Mouse (Mus musculus) kidney, embryonic 14.5 days (tissue): ENCODE results near the gene Pkmyt1. TPM values are rescaled to one million over a fixed set of nuclear protein-coding genes. Genes with fewer than 3 reads are reported as not detected.

Source experiments
- ATAC-seq: fragments of 200-750 bp; cut with Nextera tagmentation; 2 replicates; pipeline ENCODE4 v1.8.0; 2017; ENCODE audit warnings: moderate number of reproducible peaks, mild to moderate bottlenecking, moderate TSS enrichment, moderate library complexity; ENCODE audit not compliant: low FRiP score, low TSS enrichment
- H3K27ac ChIP-seq: fragments of 300-500 bp; sonication (generic); 2 replicates; pipeline ENCODE4 v1.5.1; 2014; ENCODE audit warnings: low read depth, mild to moderate bottlenecking, low read length, moderate library complexity, mixed read lengths
- H3K27me3 ChIP-seq: fragments of 300-500 bp; sonication (generic); 2 replicates; pipeline ENCODE4 v1.6.1; 2014; ENCODE audit warnings: mild to moderate bottlenecking, low read length; ENCODE audit not compliant: control insufficient read depth, insufficient read depth
- H3K36me3 ChIP-seq: fragments of 300-500 bp; sonication (generic); 2 replicates; pipeline ENCODE4 v1.6.1; 2014; ENCODE audit warnings: low read length, mixed read lengths; ENCODE audit not compliant: control insufficient read depth, insufficient read depth
- H3K4me1 ChIP-seq: fragments of 300-500 bp; sonication (generic); 2 replicates; pipeline ENCODE4 v1.6.1; 2014; ENCODE audit warnings: low read length, mixed read lengths; ENCODE audit not compliant: control insufficient read depth, insufficient read depth
- H3K4me2 ChIP-seq: fragments of 300-500 bp; sonication (generic); replicated peaks from 2 replicates; pipeline ENCODE4 v1.6.1; 2014; ENCODE audit warnings: low read depth, mild to moderate bottlenecking, low read length
- H3K4me3 ChIP-seq: fragments of 300-500 bp; sonication (generic); 2 replicates; pipeline ENCODE4 v1.5.1; 2014; ENCODE audit warnings: mild to moderate bottlenecking, low read length
- H3K9ac ChIP-seq: fragments of 300-500 bp; sonication (generic); 2 replicates; pipeline ENCODE4 v1.6.1; 2014; ENCODE audit warnings: low read depth, mild to moderate bottlenecking, low read length, moderate library complexity
- H3K9me3 ChIP-seq: fragments of 300-500 bp; sonication (generic); 2 replicates; pipeline ENCODE4 v1.6.1; 2016; ENCODE audit warnings: low read length; ENCODE audit not compliant: control insufficient read depth
- WGBS: fragments of 180-500 bp; shearing (Covaris S2); extraction: QIAGEN DNeasy Blood & Tissue Kit; methylation state at CpG from one replicate; pipeline ENCODE4 v1.1.7; 2014; 5-methylcytosine and 5-hydroxymethylcytosine counted together
- polyA plus RNA-seq: library from polyadenylated mRNA; unstranded; fragments of >200 nt; fragmentation: Nextera tagmentation; extraction: Ambion mirVana; gene quantifications from 2 replicates; pipeline ENCODE4 v1.2.1, GENCODE M21; 2014

The Pkmyt1 gene
- polyA plus RNA-seq, 1 experiment from 2014 or later: 56.4 TPM

DNA sequence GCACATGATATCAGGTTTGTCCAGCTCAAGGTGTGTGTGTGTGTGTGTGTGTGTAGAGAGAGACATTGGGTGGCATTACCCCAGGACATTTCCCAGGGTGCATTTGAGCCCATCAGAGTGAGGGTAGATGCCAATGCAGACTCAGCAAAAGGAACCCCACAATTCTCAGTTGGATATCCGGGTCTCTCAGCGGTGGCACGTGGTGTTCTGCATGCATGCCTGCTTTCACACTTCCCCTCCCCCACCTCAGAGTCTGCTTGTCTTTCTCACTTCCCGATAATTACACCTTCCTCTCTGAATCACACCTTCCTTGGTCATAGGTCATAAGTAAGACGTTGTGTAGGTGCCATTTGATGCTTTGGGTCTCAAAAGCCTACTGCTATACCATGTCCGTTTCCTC lies 21.9 kb downstream of the Pkmyt1 start:
- peaks cover 25% of the 10 kb centered on the region for H3K4me1 ChIP-seq
- H3K9me3 ChIP-seq: no peaks in the 10 kb centered on the region
- H3K4me3 ChIP-seq: no peak overlapping the region
- no peak overlapping the region for H3K4me2 ChIP-seq
- no peak overlapping the region for H3K27ac ChIP-seq
- no peak overlapping the region for H3K9ac ChIP-seq
- ATAC-seq: no peak
- 24% methylated on average over 6 of the region's 6 CpGs for WGBS
- peaks cover 14% of the 10 kb centered on the region for H3K36me3 ChIP-seq
- peaks cover 31% of the 10 kb centered on the region for H3K27me3 ChIP-seq

DNA sequence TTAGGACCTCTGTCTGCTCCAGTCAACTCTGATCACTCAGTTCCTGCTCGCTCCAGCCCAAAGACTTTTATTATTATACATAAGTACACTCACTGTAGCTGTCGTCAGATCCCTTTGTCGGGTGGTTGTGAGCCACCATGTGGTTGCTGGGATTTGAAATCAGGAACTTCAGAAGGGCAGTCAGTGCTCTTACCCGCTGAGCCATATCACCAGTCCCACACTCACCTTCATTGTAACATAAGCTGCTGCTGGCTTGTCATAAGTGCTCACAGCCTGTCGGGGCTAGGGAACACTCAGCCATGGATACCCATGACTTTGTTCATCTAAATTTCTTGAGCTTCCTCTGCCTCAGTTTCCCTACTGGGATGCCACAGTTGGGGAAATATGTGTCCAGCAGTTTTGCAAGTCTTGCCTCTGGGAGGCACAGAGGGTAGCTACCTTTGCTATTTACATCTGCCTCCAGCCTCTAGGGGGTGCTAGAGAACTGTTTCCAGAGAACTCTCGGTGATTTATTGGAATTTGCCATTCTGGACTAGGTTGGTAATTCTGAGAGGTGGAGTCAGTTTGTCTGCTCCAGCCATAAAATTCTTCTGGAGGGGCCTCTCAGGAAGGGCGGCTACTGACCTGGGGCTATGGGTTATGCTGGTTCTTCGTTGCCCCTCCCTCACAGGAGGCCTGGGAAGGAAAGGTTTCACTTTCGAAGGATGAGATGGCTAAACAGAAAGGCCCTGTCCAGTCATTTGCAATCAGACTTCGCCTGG lies 22.7 kb downstream of the Pkmyt1 start:
- Histone ChIP-seq H3K36me3 (peaks cover 22% of the 10 kb centered on the region), H3K9ac (no peak overlapping the region), H3K4me3 (peak overlapping the region; percentile 14; the same call in 1 of the 2 replicates), H3K4me2 (peak overlapping the region; percentile 26; the same call in 1 of the 2 replicates), H3K9me3 (no peaks in the 10 kb centered on the region), H3K4me1 (peaks cover 25% of the 10 kb centered on the region), H3K27ac (no peak overlapping the region), H3K27me3 (peaks cover 23% of the 10 kb centered on the region)
- WGBS: 30% methylated on average over 10 of the region's 10 CpGs
- ATAC-seq: 0 out of 2 replicates have a peak, but pooled peaks have one; percentile 17

DNA sequence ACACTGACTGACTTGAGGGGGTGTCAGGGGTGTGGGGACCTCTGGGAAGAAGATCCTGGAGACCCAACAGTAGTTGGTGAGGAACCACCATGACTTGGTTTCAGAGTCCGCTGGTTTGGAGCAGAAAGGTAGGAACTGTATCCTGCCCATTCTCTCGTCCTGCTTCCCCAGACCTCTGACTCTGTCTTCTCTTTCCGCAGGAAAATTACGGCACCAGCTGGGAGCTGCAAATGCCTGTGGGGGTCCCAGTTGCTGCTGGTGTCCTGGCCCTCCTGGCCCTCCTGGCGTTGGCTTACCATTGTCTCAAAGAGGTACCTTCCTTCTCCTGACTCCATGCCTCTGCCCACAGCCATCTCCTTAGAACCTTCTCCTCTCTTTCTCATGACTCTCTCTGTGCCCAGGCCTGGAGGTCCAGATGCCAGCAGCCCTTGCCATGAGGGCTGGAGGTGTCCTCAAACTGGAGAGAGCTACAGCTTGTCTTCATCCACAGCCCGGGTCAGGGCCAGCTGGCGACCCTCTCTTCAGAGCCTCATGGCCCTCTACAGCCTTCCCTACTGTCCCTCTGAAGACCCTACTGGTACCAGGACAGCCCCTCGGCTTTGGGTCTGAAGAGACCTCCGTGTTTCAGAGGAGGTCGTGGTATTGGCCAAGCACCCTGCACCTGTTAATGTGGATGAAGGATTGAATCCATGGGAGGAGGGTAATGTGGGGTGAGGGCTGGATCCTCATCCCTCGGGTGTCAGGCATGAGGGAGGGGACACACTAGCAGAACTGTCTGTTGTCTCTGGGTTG lies 23.5 kb downstream of the Pkmyt1 start:
- H3K27ac ChIP-seq: no peak overlapping the region
- H3K4me1 ChIP-seq: peaks cover 23% of the 10 kb centered on the region
- H3K9ac ChIP-seq: no peak overlapping the region
- peaks cover 23% of the 10 kb centered on the region for H3K36me3 ChIP-seq
- peak overlapping the region; percentile 26; the same call in 1 of the 2 replicates for H3K4me2 ChIP-seq
- H3K27me3 ChIP-seq: peaks cover 15% of the 10 kb centered on the region
- no peaks in the 10 kb centered on the region for H3K9me3 ChIP-seq
- 83% methylated on average over 11 of the region's 11 CpGs for WGBS
- H3K4me3 ChIP-seq: peak overlapping the region; percentile 14; the same call in 1 of the 2 replicates
- no peak for ATAC-seq

DNA sequence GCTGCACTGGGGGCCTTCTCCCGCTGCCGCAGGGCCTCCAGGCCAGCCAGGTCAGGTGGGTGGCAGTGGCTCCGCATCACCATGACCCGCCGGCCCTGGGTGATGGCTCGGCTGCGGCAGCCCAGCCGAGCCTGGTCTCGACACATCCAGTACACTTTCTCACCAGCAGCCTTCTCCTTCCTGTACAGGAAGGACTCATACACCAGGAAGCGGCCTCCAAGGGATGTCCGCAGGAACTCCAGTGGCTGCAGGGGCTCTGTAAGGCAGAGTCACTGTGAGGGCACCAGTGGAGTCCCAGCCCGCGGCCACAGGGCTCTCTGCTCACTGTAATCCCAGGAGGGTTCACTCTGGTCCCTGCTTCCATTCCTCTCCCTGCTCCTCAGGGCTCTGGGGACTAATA lies 29.6 kb downstream of the Pkmyt1 start:
- Histone ChIP-seq H3K4me2 (no peak overlapping the region; the same call in 1 of the 2 replicates), H3K4me1 (no peaks in the 10 kb centered on the region), H3K4me3 (no peak overlapping the region), H3K36me3 (peaks cover 72% of the 10 kb centered on the region), H3K27me3 (no peaks in the 10 kb centered on the region), H3K9ac (no peak overlapping the region), H3K9me3 (no peaks in the 10 kb centered on the region), H3K27ac (peak overlapping the region; percentile 24; the same call in 1 of the 2 replicates)
- WGBS: 88% methylated on average over 13 of the region's 13 CpGs
- peak; percentile 48; the same call in 1 of the 2 replicates for ATAC-seq

DNA sequence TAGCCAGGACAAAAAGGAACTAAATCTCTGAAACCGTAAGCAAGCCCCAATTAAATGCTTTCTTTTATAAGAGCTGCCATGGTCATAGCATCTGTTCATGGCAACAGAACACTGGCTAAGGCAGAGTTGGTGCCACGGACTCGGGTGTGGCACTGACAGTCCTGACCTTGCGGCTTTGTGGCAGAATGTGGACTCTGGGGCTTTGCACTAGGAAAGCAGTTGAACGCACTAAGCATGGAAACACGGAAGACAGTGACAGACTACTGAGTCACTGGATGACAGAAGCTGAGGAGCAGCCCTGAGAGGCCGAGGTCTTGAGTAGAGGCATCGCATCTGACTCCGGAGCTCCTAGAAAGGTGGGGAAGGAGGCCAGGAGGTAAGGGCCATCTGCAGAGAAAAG lies 31.4 kb downstream of the Pkmyt1 start:
- Histone ChIP-seq H3K27me3 (no peaks in the 10 kb centered on the region), H3K36me3 (peaks cover 81% of the 10 kb centered on the region), H3K9ac (no peak overlapping the region), H3K4me3 (no peak overlapping the region), H3K27ac (no peak overlapping the region), H3K9me3 (no peaks in the 10 kb centered on the region), H3K4me2 (no peak overlapping the region), H3K4me1 (no peaks in the 10 kb centered on the region)
- no peak for ATAC-seq
- 93% methylated on average over 9 of the region's 9 CpGs for WGBS

DNA sequence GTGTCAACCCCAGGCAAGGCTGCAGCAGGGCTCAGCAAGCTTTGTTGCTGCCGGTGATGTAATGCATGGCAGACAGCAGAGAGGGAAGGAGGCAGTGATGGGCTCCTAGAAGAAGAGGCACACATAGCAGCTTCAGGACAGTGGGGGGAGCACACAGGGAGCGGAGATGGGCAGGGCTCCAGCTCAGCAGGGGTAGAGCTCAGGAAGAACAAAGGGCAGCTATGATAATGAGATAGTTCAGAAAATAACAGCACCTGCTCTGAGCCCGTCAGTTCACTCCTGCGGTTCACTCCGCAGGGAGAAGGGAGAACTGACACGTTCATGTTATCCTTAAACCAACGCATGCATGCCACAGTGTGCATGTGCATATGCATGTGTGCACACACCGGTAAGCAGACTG lies 32.7 kb downstream of the Pkmyt1 start:
- H3K36me3 ChIP-seq: peaks cover 72% of the 10 kb centered on the region
- H3K27me3 ChIP-seq: no peaks in the 10 kb centered on the region
- no peaks in the 10 kb centered on the region for H3K4me1 ChIP-seq
- 84% methylated on average over 8 of the region's 8 CpGs for WGBS
- H3K9ac ChIP-seq: no peak overlapping the region
- no peak for ATAC-seq
- no peak overlapping the region for H3K4me3 ChIP-seq
- no peak overlapping the region for H3K27ac ChIP-seq
- no peak overlapping the region for H3K4me2 ChIP-seq
- H3K9me3 ChIP-seq: no peaks in the 10 kb centered on the region

DNA sequence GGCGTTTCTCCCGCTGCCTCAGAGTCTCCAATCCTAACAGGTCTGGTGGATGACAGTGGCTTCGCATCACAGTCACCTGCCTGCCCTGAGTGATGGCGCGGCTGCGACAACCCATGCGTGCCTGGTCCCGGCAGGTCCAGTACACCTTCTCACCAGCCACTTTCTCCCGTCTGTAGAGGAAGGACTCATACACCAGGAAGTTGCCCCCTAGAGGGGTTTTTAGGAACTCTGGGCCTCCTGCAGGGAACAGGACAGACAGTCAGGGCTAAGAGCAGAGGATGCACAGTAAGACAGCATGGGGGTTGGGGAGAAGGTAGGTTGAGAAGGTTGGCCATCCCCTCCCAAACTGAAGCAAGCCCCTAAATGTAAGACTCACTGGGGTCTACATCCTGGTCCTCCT lies 34.1 kb downstream of the Pkmyt1 start:
- no peak overlapping the region for H3K9ac ChIP-seq
- no peak overlapping the region for H3K4me2 ChIP-seq
- no peak overlapping the region for H3K4me3 ChIP-seq
- H3K27ac ChIP-seq: no peak overlapping the region
- ATAC-seq: no peak
- peaks cover 70% of the 10 kb centered on the region for H3K36me3 ChIP-seq
- no peaks in the 10 kb centered on the region for H3K4me1 ChIP-seq
- WGBS: 94% methylated on average over 9 of the region's 9 CpGs
- H3K9me3 ChIP-seq: no peaks in the 10 kb centered on the region
- no peaks in the 10 kb centered on the region for H3K27me3 ChIP-seq

DNA sequence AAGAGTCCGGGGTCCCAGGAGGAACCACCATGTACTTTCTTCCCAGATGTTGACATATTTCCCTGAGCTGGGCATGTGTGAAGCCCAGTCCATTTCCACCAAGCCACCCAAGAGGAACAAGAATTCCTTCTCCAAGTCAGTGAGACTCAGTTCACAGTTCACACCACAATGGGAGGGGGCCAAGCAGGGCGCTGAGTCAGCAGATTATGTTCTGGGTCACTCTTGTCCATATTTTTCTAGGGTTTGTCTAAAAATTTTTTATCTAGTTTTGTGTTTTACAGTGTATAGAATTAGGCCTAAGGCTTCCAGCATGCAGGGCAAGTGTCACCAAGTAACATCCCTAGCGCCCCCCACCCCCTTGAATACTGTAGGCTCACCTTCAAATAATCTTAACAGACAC lies 35.0 kb downstream of the Pkmyt1 start:
- Histone ChIP-seq H3K4me3 (no peak overlapping the region), H3K27ac (no peak overlapping the region), H3K27me3 (no peaks in the 10 kb centered on the region), H3K4me1 (no peaks in the 10 kb centered on the region), H3K36me3 (peaks cover 61% of the 10 kb centered on the region), H3K9ac (no peak overlapping the region), H3K9me3 (no peaks in the 10 kb centered on the region), H3K4me2 (no peak overlapping the region)
- ATAC-seq: no peak
- WGBS: 100% methylated on average over 3 of the region's 3 CpGs

DNA sequence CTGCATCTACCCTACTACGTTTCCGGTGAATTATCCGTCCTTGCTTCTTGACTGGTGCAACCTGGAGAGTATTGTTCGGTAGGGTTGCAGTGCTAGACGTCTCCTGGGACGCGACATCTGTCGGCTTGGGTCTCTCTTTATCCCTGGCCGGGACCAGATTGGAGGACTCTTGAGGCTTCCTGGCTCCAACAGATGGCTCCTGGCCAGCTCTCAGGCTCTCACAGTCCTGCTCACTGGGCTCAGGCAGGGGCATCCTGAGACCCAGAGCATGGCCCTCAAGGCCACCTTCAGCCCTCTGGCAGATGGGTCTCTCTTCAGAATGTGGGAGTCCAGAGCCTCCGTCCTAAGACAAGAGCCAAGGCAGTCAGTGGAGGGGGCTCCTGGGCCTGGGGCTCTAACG lies 36.8 kb downstream of the Pkmyt1 start:
- no peaks in the 10 kb centered on the region for H3K4me1 ChIP-seq
- H3K4me2 ChIP-seq: no peak overlapping the region
- ATAC-seq: no peak
- no peak overlapping the region for H3K27ac ChIP-seq
- no peak overlapping the region for H3K4me3 ChIP-seq
- H3K36me3 ChIP-seq: peaks cover 46% of the 10 kb centered on the region
- no peaks in the 10 kb centered on the region for H3K9me3 ChIP-seq
- no peak overlapping the region for H3K9ac ChIP-seq
- WGBS: 90% methylated on average over 11 of the region's 11 CpGs
- H3K27me3 ChIP-seq: no peaks in the 10 kb centered on the region
